Mouse (Mus musculus) embryonic facial prominence, embryonic 14.5 days (tissue): ENCODE results near the gene Pes1. TPM values are rescaled to one million over a fixed set of nuclear protein-coding genes. Genes with fewer than 3 reads are reported as not detected.
"Not testable (repeated sequence)": the region's sequence is repeated elsewhere in the genome, so short reads cannot be mapped to it uniquely, and the experiment has no call there.

ENCODE experiments used
- ATAC-seq: fragments of 200-750 bp; cut with Nextera tagmentation; 2 replicates; pipeline ENCODE4 v1.8.0; 2017; ENCODE audit warnings: low read depth, moderate number of reproducible peaks, moderate TSS enrichment
- DNase-seq: peaks from one replicate; pipeline ENCODE4 v3.0.0-alpha.2; 2015; ENCODE audit warnings: low spot score
- H3K27ac ChIP-seq: fragments of 300-500 bp; sonication (generic); replicated peaks from 2 replicates; pipeline ENCODE4 v1.5.1; 2014; ENCODE audit warnings: low read depth, mild to moderate bottlenecking, low read length, moderate library complexity
- H3K27me3 ChIP-seq: fragments of 300-500 bp; sonication (generic); replicated peaks from 2 replicates; pipeline ENCODE4 v1.6.1; 2014; ENCODE audit warnings: low read length; ENCODE audit not compliant: control insufficient read depth, insufficient read depth
- H3K36me3 ChIP-seq: fragments of 300-500 bp; sonication (generic); 2 replicates; pipeline ENCODE4 v1.6.1; 2014; ENCODE audit warnings: low read length, mixed read lengths; ENCODE audit not compliant: control insufficient read depth, insufficient read depth
- H3K4me1 ChIP-seq: fragments of 300-500 bp; sonication (generic); 2 replicates; pipeline ENCODE4 v1.6.1; 2014; ENCODE audit warnings: antibody characterized with exemption, low read length; ENCODE audit not compliant: control insufficient read depth, insufficient read depth
- H3K4me2 ChIP-seq: fragments of 300-500 bp; sonication (generic); 2 replicates; pipeline ENCODE4 v1.6.1; 2014; ENCODE audit warnings: low read depth, mild to moderate bottlenecking, low read length, moderate library complexity, mixed read lengths
- H3K4me3 ChIP-seq: fragments of 300-500 bp; sonication (generic); 2 replicates; pipeline ENCODE4 v1.5.1; 2014; ENCODE audit warnings: low read depth, mild to moderate bottlenecking, low read length
- H3K9ac ChIP-seq: fragments of 300-500 bp; sonication (generic); 2 replicates; pipeline ENCODE4 v1.6.1; 2014; ENCODE audit warnings: low read depth, mild to moderate bottlenecking, low read length, moderate library complexity, mixed read lengths
- H3K9me3 ChIP-seq: fragments of 300-500 bp; sonication (generic); 2 replicates; pipeline ENCODE4 v1.6.1; 2016; ENCODE audit warnings: low read length; ENCODE audit not compliant: control insufficient read depth
- WGBS: fragments of 180-500 bp; shearing (Covaris S2); extraction: QIAGEN DNeasy Blood & Tissue Kit; methylation state at CpG from one replicate; pipeline ENCODE4 v1.1.7; 2014; 5-methylcytosine and 5-hydroxymethylcytosine counted together
- polyA plus RNA-seq: library from polyadenylated mRNA; unstranded; fragments of >200 nt; fragmentation: Nextera tagmentation; extraction: Ambion mirVana; gene quantifications from 2 replicates; pipeline ENCODE4 v1.2.1, GENCODE M21; 2014

The Pes1 gene
- polyA plus RNA-seq, 1 experiment from 2014 or later: 59.7 TPM

DNA sequence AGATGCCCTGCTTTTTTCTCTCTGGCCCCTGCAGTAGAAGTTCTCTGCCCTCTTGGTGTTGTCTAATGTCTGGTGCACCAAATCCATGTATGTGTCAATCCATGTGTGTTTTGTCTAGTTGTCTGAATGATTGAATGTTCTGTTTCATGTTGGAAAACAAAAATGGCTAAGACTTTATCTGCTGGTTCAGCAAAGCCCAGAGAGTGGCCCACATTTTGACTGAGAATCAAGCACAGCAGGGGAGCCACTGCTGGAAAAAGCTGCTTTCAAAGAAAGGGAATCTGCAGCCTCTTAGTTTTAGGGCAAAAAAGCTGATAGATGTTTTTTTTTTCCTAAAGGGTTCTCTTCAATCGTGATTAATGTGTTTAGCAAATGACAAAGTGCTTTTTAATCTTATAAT, 17.4 kb upstream of the Pes1 start:
- Histone ChIP-seq H3K9me3 (no peaks in the 10 kb centered on the region), H3K4me3 (no peak overlapping the region), H3K9ac (no peak overlapping the region), H3K4me1 (no peaks in the 10 kb centered on the region), H3K27me3 (no peaks in the 10 kb centered on the region), H3K4me2 (no peak overlapping the region), H3K36me3 (no peaks in the 10 kb centered on the region), H3K27ac (no peak overlapping the region)
- WGBS: 7% methylated on average over 1 of the region's 1 CpGs
- DNase-seq (no peak), ATAC-seq (no peak)

DNA sequence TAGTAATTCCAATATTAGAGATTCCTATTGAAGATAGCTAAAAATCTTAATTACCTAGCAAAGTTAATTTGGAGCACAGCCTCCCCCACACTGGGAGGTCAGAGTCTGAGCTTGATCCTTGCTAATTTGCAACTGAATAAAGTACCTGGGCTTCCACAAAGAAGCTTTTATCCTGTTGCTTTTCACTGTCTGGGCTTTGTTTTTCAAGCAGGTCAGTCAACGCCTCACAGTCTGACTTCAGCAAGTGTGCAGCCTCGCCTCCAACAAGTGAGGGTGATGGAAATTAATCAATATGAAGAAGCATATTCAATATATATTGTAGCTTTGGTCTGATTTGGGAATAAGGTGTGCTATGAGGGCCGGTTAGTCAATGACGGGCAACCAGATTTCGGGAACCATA, 8.9 kb upstream of the Pes1 start:
- 83% methylated on average over 5 of the region's 5 CpGs for WGBS
- not testable (repeated sequence) for DNase-seq

DNA sequence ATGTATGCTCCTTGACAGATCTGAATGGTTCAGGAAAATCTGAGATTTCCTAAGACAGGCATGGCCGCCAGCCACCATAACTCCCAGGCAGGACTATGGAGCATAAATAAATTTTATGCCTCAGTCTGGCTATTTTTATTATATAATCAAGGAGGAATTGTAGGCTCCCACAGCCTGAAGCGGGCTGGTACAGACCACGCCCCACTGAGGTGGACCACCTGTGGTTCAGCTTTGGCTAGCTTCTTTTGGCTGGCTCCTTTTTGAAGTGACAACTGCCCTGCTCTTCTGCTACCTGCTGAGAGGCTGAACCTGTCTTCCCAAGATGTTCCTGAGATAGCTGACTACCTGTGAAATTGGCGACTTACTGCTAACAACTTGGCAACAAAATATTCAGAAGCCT, 8.4 kb upstream of the Pes1 start:
- not testable (repeated sequence) for H3K36me3 ChIP-seq, H3K9ac ChIP-seq, H3K4me1 ChIP-seq, H3K4me3 ChIP-seq, H3K4me2 ChIP-seq, ATAC-seq, H3K27ac ChIP-seq, DNase-seq, H3K9me3 ChIP-seq, H3K27me3 ChIP-seq
- WGBS: 70% methylated on average over 4 of the region's 4 CpGs

More for the DNA sequence above, 8.9 kb upstream of the Pes1 start:
- not testable (repeated sequence) for H3K27me3 ChIP-seq, H3K9me3 ChIP-seq, H3K9ac ChIP-seq, ATAC-seq, H3K4me2 ChIP-seq, H3K4me1 ChIP-seq, H3K4me3 ChIP-seq, H3K36me3 ChIP-seq, H3K27ac ChIP-seq

DNA sequence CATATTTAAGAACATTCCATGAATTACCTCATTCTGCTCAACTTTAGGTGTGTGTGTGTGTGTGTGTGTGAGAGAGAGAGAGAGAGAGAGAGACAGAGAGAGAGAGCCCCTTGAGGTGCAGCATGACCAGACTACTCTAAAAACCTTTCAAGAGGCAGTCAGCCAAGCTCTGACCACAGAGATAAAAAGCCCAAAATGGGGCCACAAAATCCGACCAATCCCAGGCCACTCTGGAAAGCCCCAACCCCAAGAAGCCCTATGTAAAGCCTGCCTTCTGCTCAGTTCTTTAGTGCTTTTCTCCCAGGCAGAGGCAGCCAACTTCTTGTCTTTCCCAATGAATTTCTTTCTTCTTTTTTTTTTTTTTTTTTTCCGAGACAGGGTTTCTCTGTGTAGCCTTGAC, 2.9 kb upstream of the Pes1 start:
- Histone ChIP-seq H3K27ac (no peak overlapping the region), H3K4me2 (no peak overlapping the region), H3K9me3 (no peaks in the 10 kb centered on the region), H3K36me3 (no peaks in the 10 kb centered on the region), H3K27me3 (no peaks in the 10 kb centered on the region), H3K4me1 (peaks cover 4% of the 10 kb centered on the region; the same call in 1 of the 2 replicates), H3K4me3 (no peak overlapping the region), H3K9ac (no peak overlapping the region)
- ATAC-seq (no peak), DNase-seq (no peak)
- 29% methylated on average over 1 of the region's 2 CpGs for WGBS

DNA sequence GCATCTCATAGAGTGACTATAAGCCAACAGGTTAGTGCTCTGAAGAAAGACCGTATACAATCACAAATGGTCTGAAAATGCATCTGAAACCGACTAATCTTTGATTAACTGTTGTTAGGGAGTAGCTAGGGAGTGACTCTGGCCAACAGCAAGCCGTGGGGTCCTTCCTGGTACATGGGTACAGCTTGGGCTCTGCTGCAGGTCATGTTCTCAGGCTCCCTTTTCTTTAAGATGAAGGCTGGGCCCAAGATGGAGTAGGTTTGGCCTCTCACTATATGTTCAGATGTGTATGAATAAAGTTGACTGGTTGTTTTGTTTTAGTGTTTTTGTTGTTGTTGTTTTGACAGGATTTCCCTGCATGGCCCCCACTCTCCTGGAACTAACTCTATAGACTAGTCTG, 2.0 kb upstream of the Pes1 start:
- ATAC-seq (no peak), DNase-seq (no peak)
- H3K4me3 ChIP-seq: no peak overlapping the region
- 56% methylated on average over 3 of the region's 3 CpGs for WGBS
- no peak overlapping the region for H3K9ac ChIP-seq
- H3K4me1 ChIP-seq: peaks cover 4% of the 10 kb centered on the region; the same call in 1 of the 2 replicates
- H3K36me3 ChIP-seq: peaks cover 4% of the 10 kb centered on the region; the same call in 1 of the 2 replicates
- no peak overlapping the region for H3K27ac ChIP-seq
- H3K4me2 ChIP-seq: no peak overlapping the region
- H3K9me3 ChIP-seq: no peaks in the 10 kb centered on the region
- H3K27me3 ChIP-seq: no peaks in the 10 kb centered on the region

DNA sequence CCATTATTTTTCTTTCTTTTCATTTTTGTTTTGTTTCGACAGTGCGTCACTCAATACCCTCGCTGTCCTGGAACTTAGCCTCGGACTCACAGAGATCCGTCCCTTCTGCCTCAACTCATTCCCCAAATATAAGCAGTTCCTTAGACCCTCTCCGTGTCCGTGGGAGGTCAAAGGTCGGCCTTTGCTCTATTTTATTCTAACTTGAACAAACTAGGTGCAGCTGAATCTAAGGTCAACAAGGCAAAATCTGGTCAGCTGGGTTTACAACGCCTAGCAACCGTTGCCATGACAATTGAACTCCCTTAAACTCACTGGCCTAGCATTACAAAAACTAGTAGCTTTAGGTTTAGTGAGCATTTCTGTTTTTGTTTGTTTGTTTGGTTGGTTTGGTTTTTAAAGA, 620 bp upstream of the Pes1 start:
- DNase-seq: no peak
- H3K4me3 ChIP-seq: peak overlapping the region; percentile 68
- H3K36me3 ChIP-seq: peaks cover 12% of the 10 kb centered on the region; the same call in 1 of the 2 replicates
- H3K9ac ChIP-seq: peak overlapping the region; percentile 79
- peaks cover 4% of the 10 kb centered on the region; the same call in 1 of the 2 replicates for H3K4me1 ChIP-seq
- no peaks in the 10 kb centered on the region for H3K9me3 ChIP-seq
- WGBS: 80% methylated on average over 10 of the region's 10 CpGs
- H3K27me3 ChIP-seq: no peaks in the 10 kb centered on the region
- H3K4me2 ChIP-seq: peak overlapping the region; percentile 88
- ATAC-seq: no peak
- peak overlapping the region; percentile 69; the same call in 1 of the 2 replicates for H3K27ac ChIP-seq

DNA sequence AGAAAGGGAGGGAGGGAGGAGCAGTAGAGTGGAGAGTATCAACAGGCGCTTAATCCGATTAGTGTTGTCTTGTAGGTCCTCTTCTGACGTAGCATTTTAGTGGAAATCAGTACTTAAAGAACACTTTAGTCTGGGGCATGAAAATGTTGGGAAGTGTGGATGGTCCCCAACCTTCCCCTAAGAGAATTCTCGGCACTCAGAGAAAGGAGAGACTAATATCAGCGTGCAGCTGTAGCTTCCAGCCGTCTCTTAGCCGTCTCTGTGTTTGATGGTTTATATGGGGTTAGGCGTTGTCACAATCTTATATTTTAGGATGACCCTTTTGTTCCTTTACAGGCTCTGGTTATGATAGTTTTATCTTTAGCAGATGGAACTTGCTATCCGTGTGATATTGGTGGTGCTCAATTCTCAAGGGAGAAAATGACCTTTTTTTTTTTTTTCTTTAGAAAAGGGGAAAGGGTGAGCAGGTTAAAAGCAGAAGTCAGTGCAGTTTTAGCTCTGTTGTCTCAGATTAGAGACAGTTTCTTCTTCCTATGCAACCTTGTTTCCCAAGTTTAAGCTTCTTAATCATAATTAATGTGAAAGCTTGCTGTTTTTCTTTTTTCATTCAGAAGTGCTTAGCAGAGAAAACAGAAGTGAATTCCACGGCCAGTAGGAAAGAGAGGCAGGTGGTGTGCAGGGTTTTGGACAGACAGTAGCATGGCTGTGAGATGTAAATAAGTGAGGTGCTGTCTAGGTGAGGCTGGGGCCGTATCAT, 819 bp downstream of the Pes1 start:
- Histone ChIP-seq H3K36me3 (peaks cover 25% of the 10 kb centered on the region), H3K4me1 (peaks cover 4% of the 10 kb centered on the region; the same call in 1 of the 2 replicates), H3K4me2 (peak overlapping the region; percentile 88), H3K27me3 (no peaks in the 10 kb centered on the region), H3K9me3 (no peaks in the 10 kb centered on the region), H3K9ac (peak overlapping the region; percentile 79), H3K4me3 (peak overlapping the region; percentile 68), H3K27ac (peak overlapping the region; percentile 69; the same call in 1 of the 2 replicates)
- DNase-seq (no peak), ATAC-seq (no peak)
- WGBS: 14% methylated on average over 11 of the region's 11 CpGs

DNA sequence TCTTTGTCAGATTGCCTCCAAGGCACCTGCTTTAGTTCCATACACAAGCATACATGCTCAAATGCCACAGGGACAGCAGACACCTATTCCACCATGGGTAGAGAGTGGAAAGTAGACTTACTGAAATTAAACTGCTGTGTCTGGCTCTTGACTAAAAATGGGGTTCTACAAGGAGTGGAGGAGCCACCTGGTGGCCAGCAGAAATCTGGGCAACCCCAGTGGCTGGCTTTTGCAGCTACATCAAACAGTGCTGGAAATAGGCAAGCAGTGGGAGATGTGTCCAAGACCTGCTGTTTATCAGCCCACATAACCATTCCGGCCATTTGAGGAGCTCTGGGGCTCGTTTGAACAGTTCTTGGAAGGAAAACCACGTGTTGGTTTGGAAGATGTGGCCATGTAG, 6.1 kb downstream of the Pes1 start:
- no peak overlapping the region for H3K9ac ChIP-seq
- peaks cover 2% of the 10 kb centered on the region; the same call in 1 of the 2 replicates for H3K4me1 ChIP-seq
- H3K9me3 ChIP-seq: no peaks in the 10 kb centered on the region
- WGBS: 70% methylated on average over 3 of the region's 3 CpGs
- no peak overlapping the region for H3K4me2 ChIP-seq
- H3K36me3 ChIP-seq: peaks cover 78% of the 10 kb centered on the region
- H3K27ac ChIP-seq: no peak overlapping the region
- H3K4me3 ChIP-seq: no peak overlapping the region
- DNase-seq: no peak
- H3K27me3 ChIP-seq: no peaks in the 10 kb centered on the region
- ATAC-seq: no peak

DNA sequence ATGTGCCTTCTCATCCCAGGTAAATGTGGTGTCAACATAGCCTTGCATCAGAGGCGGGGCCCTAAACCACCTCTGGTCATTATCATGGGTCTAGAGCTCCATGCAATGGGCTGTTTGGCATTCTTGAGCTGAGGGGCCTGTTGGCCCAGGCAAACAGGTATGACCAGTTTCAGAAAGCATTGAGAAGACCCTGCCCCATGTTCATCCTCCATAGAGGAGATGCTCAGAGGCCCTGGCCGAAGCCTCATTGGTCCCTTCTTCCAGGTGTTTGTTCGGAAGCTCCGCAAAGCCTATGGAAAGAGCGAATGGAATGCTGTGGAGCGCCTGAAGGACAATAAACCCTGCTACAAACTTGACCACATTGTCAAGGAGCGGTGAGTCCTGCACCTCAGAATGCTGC, 6.6 kb downstream of the Pes1 start:
- ATAC-seq (no peak), DNase-seq (no peak)
- Histone ChIP-seq H3K36me3 (peaks cover 83% of the 10 kb centered on the region), H3K27ac (no peak overlapping the region), H3K4me1 (no peaks in the 10 kb centered on the region), H3K9ac (no peak overlapping the region), H3K4me2 (no peak overlapping the region), H3K4me3 (no peak overlapping the region), H3K27me3 (no peaks in the 10 kb centered on the region), H3K9me3 (no peaks in the 10 kb centered on the region)
- WGBS: 93% methylated on average over 7 of the region's 7 CpGs
